Mouse (Mus musculus): Measurements from ENCODE around the gene Ints5. TPM values are rescaled to one million over a fixed set of nuclear protein-coding genes. Genes with fewer than 3 reads are reported as not detected.

Gene Ints5
- polyA plus RNA-seq, 1 experiment from 2014 or later = 36.4 TPM

DNA sequence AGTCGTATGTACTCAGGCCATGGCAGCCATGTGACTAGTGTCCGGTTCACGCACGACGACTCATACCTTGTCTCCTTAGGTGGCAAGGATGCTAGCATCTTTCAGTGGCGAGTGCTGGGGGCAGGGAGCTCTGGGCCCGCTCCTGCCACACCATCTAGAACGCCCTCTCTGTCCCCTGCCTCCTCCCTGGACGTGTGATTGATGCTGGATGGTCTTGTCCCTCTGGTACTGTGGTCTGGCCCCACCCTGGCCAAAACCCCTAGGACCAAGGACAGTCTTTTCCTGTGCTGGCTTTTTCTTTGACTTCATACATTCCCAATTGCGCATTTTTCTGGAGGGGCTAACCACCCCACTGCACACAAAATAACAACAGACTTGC lies 48.3 kb downstream of the Ints5 start:
- peak overlapping the region; percentile 99 for H3K4me3 ChIP-seq
- H3K9ac ChIP-seq = peak overlapping the region; percentile 42
- peak overlapping the region; percentile 94 for H3K27ac ChIP-seq
- peak overlapping the region; percentile 55 for H3K4me2 ChIP-seq
- H3K36me3 ChIP-seq (replicated peaks) = peaks cover 14% of the 10 kb centered on the region
- peak; percentile 30 for ATAC-seq (replicated peaks)
- H3K4me1 ChIP-seq = peaks cover 39% of the 10 kb centered on the region
- H3K9me3 ChIP-seq = no peaks in the 10 kb centered on the region
- H3K27me3 ChIP-seq (replicated peaks) = no peaks in the 10 kb centered on the region
- WGBS = 31% methylated on average over 10 of the region's 10 CpGs

DNA sequence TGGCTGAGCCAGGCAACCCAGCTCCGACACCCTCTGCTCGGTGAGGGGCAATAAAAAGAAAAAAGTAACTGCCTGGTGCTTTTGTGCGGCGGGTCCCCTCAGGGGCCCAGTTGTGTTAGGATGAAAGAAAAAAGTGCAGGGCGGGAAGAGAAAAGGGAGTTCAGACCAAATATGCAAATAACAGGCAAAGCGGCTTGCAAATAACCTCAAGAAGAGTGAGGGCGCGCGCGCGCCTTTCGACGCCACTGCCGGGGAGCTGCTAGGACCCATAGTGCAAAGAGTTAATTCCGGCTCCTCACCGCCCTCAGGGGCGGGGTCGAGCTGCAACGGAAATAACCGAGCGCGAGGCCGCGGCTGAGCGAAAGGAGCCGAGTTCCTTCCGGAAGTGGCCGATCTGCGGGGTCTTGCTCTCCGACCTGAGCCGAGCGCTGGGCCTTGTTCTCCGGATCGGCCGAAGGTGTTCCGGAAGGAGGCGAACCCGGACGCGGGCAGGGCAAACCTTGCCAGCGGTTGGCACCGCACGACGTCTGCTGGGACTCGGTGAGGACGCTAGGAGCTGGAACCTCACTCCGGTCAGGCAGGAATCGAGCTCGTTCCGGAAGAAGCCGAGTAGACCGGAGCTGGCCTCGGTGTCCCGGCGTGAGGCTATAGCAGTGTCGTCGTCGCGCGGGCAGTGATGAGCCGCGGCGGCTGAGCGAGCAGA lies 48.9 kb downstream of the Ints5 start, which contains the start of gene Mta2:
Gene Mta2 (plus strand): TSS at position 361 of the 703 bp plus-strand sequence.
- no peaks in the 10 kb centered on the region for H3K9me3 ChIP-seq
- H3K27me3 ChIP-seq (replicated peaks) = no peaks in the 10 kb centered on the region
- H3K9ac ChIP-seq = peak within 1 kb of the TSS; percentile 99
- H3K36me3 ChIP-seq (replicated peaks) = peaks cover 19% of the 10 kb centered on the region
- H3K4me3 ChIP-seq = peak within 1 kb of the TSS; percentile 99
- H3K4me2 ChIP-seq = peak within 1 kb of the TSS; percentile 55
- H3K4me1 ChIP-seq = peaks cover 39% of the 10 kb centered on the region
- peak within 1 kb of the TSS; percentile 94 for H3K27ac ChIP-seq
- ATAC-seq (replicated peaks) = peak; percentile 97
- under 1% methylated on average over 64 of the region's 64 CpGs for WGBS

DNA sequence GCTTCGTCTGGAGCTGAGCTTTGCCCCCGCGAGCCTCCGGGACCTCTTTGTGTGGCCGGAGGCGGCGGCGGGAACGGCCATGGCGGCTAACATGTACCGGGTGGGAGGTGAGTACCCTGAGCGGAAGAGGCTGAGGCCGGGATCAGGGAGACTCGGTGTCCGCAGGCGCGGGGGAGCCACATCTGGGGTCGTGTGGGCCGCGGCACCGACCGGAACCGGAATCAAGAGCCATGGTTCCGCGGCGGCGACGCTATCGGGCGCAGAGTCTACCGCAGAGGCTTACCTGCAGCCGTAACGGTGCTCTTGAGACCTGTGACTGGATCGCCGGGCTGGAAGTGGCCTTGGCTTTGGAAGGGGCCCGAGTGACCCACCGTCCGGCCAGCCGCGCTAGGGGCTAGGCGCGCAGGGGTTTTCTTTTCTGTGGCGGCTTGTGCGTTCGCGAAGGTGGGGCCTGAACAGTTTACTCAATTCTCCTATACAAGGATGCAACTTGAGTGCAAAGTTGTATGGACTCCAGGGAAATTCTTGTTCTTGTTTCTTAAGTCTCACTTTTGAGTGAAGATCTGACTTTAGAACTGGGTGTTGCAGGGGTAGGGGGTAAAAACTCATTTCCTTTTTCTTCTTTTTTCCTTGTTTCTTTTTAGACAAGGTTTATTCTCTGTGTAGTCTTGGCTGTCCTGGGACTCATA lies 49.6 kb downstream of the Ints5 start:
- H3K4me2 ChIP-seq = peak overlapping the region; percentile 55
- peaks cover 39% of the 10 kb centered on the region for H3K4me1 ChIP-seq
- H3K27ac ChIP-seq = peak overlapping the region; percentile 94
- under 1% methylated on average over 46 of the region's 46 CpGs for WGBS
- H3K4me3 ChIP-seq = peak overlapping the region; percentile 99
- H3K27me3 ChIP-seq (replicated peaks) = no peaks in the 10 kb centered on the region
- H3K9ac ChIP-seq = peak overlapping the region; percentile 99
- peak; percentile 78 for ATAC-seq (replicated peaks)
- H3K9me3 ChIP-seq = no peaks in the 10 kb centered on the region
- peaks cover 25% of the 10 kb centered on the region for H3K36me3 ChIP-seq (replicated peaks)

DNA sequence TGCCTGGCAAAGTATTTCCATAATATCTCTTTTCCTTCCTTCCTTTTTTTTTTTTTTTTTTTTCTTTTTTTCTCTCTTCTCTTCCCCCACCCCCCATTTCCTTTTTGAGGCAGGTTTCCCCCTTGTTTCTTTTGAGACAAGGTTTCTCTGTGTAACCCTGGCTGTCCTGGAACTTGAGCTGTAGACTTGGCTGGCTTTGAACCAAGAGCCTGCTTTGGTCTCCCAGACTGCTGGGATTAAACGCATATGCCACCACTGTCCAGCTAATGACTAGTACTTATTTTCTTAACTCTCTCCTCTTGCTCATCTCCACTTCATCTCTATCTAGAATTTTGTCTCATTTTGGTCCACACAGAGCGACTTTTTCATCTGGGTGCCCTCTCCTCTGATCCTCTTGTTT lies 50.2 kb downstream of the Ints5 start:
- peak overlapping the region; percentile 55 for H3K4me2 ChIP-seq
- ATAC-seq (replicated peaks) = no peak
- H3K9ac ChIP-seq = peak overlapping the region; percentile 99
- peaks cover 39% of the 10 kb centered on the region for H3K4me1 ChIP-seq
- 73% methylated on average over 2 of the region's 2 CpGs for WGBS
- peaks cover 32% of the 10 kb centered on the region for H3K36me3 ChIP-seq (replicated peaks)
- no peaks in the 10 kb centered on the region for H3K27me3 ChIP-seq (replicated peaks)
- H3K4me3 ChIP-seq = peak overlapping the region; percentile 99
- no peak overlapping the region for H3K27ac ChIP-seq
- H3K9me3 ChIP-seq = no peaks in the 10 kb centered on the region

DNA sequence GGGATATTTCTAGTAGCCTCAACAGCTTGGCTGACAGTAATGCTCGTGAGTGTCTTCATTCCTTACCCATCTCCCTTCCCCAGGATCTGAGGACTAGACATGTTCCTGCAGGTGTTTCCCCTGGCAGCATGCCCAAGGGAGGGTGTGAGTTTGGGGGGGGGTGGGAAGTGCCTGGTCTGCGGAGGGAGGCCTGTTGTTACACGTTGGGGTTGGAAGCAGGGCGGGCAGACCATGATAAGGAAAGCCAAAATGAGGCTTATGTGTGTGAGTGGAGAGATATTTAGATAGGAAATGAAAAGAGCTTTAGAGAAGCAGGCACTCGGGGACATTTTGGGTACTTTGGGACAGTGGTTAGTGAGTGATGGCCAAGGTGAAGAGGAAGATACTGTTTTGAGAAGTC lies 51.3 kb downstream of the Ints5 start:
- Histone ChIP-seq H3K9me3 (no peaks in the 10 kb centered on the region), H3K36me3 (replicated peaks) (peaks cover 42% of the 10 kb centered on the region), H3K4me2 (peak overlapping the region; percentile 55), H3K27me3 (replicated peaks) (no peaks in the 10 kb centered on the region), H3K4me3 (no peak overlapping the region), H3K4me1 (peaks cover 39% of the 10 kb centered on the region), H3K9ac (no peak overlapping the region), H3K27ac (no peak overlapping the region)
- WGBS = 73% methylated on average over 5 of the region's 5 CpGs
- no peak for ATAC-seq (replicated peaks)

DNA sequence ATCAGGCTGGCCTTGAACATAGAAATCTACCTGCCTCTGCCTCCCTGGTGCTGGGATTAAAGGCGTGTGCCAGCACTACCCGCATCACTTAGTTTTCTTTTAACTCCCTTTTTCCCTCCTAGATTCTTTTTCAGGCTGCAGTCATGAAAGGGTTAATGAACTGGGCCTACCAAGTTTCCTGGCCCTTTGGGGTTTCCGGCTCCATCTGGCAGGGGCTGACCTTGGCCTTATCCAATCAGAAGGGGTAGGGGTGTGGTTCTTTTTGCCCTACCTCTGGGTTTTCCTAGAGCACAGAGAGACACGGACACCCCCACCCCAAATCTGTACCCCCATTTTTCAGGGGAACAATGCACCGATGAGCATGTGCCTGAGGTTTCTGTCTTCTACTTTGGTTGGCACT lies 51.9 kb downstream of the Ints5 start:
- peaks cover 39% of the 10 kb centered on the region for H3K4me1 ChIP-seq
- no peaks in the 10 kb centered on the region for H3K27me3 ChIP-seq (replicated peaks)
- peaks cover 46% of the 10 kb centered on the region for H3K36me3 ChIP-seq (replicated peaks)
- 37% methylated on average over 5 of the region's 5 CpGs for WGBS
- no peaks in the 10 kb centered on the region for H3K9me3 ChIP-seq
- H3K4me3 ChIP-seq = peak overlapping the region; percentile 8; the same call in 1 of the 2 replicates
- H3K27ac ChIP-seq = no peak overlapping the region
- H3K4me2 ChIP-seq = peak overlapping the region; percentile 28
- H3K9ac ChIP-seq = no peak overlapping the region
- no peak for ATAC-seq (replicated peaks)

DNA sequence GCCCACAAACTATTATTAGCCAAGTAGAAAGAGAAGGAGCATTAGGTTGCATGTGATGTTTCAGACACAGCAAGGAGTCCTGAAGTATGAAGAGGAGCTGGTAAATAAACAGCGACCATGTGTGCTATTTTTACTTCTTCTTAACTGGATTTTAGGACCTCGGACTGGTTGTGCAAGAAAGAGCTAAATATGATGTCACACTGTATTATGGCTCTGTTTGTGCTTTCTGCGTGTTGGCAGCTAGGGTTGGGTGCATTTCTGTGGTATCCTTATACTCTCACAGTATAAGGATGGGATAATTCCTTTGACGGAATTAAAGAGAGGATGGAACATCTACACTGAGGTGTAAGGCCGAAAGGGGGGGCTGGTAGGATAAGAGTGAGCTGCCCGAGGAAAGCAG lies 52.4 kb downstream of the Ints5 start:
- no peak overlapping the region for H3K9ac ChIP-seq

DNA sequence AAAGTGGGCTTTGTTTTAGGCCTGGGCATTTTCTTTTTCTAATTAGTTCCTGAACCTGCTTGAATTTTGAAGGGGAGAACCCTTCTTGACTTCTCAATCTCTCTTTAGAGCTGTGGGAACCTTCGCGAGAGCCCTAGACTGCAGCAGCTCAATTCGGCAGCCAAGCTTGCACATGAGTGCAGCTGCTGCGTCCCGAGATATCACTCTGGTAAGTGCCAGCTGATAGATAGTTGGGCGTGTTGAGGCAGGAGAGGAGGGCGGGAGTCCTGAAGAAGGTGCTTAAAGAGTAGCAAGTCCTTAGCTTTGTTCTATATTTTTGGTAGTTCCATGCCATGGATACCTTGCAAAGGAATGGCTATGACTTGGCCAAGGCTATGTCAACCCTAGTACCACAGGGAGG lies 54.1 kb downstream of the Ints5 start:
- Histone ChIP-seq H3K4me3 (no peak overlapping the region), H3K4me2 (no peak overlapping the region), H3K9ac (no peak overlapping the region), H3K9me3 (no peaks in the 10 kb centered on the region), H3K27ac (no peak overlapping the region), H3K27me3 (replicated peaks) (no peaks in the 10 kb centered on the region), H3K36me3 (replicated peaks) (peaks cover 58% of the 10 kb centered on the region), H3K4me1 (peaks cover 28% of the 10 kb centered on the region)
- ATAC-seq (replicated peaks) = no peak
- WGBS = 96% methylated on average over 7 of the region's 7 CpGs

More for the DNA sequence above, 52.4 kb downstream of the Ints5 start:
- Histone ChIP-seq H3K4me3 (no peak overlapping the region), H3K36me3 (replicated peaks) (peaks cover 46% of the 10 kb centered on the region), H3K27me3 (replicated peaks) (no peaks in the 10 kb centered on the region), H3K27ac (no peak overlapping the region), H3K4me1 (peaks cover 39% of the 10 kb centered on the region), H3K9me3 (no peaks in the 10 kb centered on the region), H3K4me2 (peak overlapping the region; percentile 28)
- 87% methylated on average over 6 of the region's 6 CpGs for WGBS
- ATAC-seq (replicated peaks) = no peak

Small RNAs within 50 kb of the gene (microRNA-seq; reads per million reads assigned to microRNA genes)
- gene Mir5136 = not detected

Other genes with a start within 250 kb of the Ints5 start
- gene Chrm1, start 229.2 kb upstream of the Ints5 start, polyA plus RNA-seq (2015; fragmentation: Nextera tagmentation; extraction: Ambion mirVana) = 0.81 and 0.86 TPM in 2 replicates
- gene Slc3a2, start 169.6 kb upstream of the Ints5 start, polyA plus RNA-seq (2015; fragmentation: Nextera tagmentation; extraction: Ambion mirVana) = 165 and 174 TPM in 2 replicates
- 100.0 and 103 TPM in 2 replicates for gene Wdr74, start 157.2 kb upstream of the Ints5 start, polyA plus RNA-seq (2015; fragmentation: Nextera tagmentation; extraction: Ambion mirVana)
- gene 1700092M07Rik, start 152.3 kb upstream of the Ints5 start, polyA plus RNA-seq (2015; fragmentation: Nextera tagmentation; extraction: Ambion mirVana) = 1.5 and 1.7 TPM in 2 replicates
- gene Stx5a, start 151.6 kb upstream of the Ints5 start, polyA plus RNA-seq (2015; fragmentation: Nextera tagmentation; extraction: Ambion mirVana) = 121 and 123 TPM in 2 replicates
- 161 and 171 TPM in 2 replicates for gene Nxf1, start 135.9 kb upstream of the Ints5 start, polyA plus RNA-seq (2015; fragmentation: Nextera tagmentation; extraction: Ambion mirVana)
- gene Tmem223, start 122.0 kb upstream of the Ints5 start, polyA plus RNA-seq (2015; fragmentation: Nextera tagmentation; extraction: Ambion mirVana) = 212 and 213 TPM in 2 replicates
- gene Tmem179b, start 118.5 kb upstream of the Ints5 start, polyA plus RNA-seq (2015; fragmentation: Nextera tagmentation; extraction: Ambion mirVana) = 27.1 and 31.8 TPM in 2 replicates
- gene Taf6l, start 106.6 kb upstream of the Ints5 start, polyA plus RNA-seq (2015; fragmentation: Nextera tagmentation; extraction: Ambion mirVana) = 32.6 and 34.0 TPM in 2 replicates
- 129 and 132 TPM in 2 replicates for gene Polr2g, start 94.4 kb upstream of the Ints5 start, polyA plus RNA-seq (2015; fragmentation: Nextera tagmentation; extraction: Ambion mirVana)
- gene Zbtb3, start 90.5 kb upstream of the Ints5 start, polyA plus RNA-seq (2015; fragmentation: Nextera tagmentation; extraction: Ambion mirVana) = 8.4 and 8.7 TPM in 2 replicates
- gene Ttc9c, start 73.7 kb upstream of the Ints5 start, polyA plus RNA-seq (2015; fragmentation: Nextera tagmentation; extraction: Ambion mirVana) = 59.8 and 60.4 TPM in 2 replicates
- 6.6 and 6.7 TPM in 2 replicates for gene Hnrnpul2, start 73.0 kb upstream of the Ints5 start, polyA plus RNA-seq (2015; fragmentation: Nextera tagmentation; extraction: Ambion mirVana)
- gene AC129217.1, start 63.2 kb upstream of the Ints5 start, polyA plus RNA-seq (2015; fragmentation: Nextera tagmentation; extraction: Ambion mirVana) = not detected in 2 replicates
- 100 and 105 TPM in 2 replicates for gene Bscl2, start 55.5 kb upstream of the Ints5 start, polyA plus RNA-seq (2015; fragmentation: Nextera tagmentation; extraction: Ambion mirVana)
- gene Gng3, start 53.8 kb upstream of the Ints5 start, polyA plus RNA-seq (2015; fragmentation: Nextera tagmentation; extraction: Ambion mirVana) = 479 and 483 TPM in 2 replicates
- 1.1 and 1.4 TPM in 2 replicates for gene Lrrn4cl, start 42.2 kb upstream of the Ints5 start, polyA plus RNA-seq (2015; fragmentation: Nextera tagmentation; extraction: Ambion mirVana)
- 138 and 142 TPM in 2 replicates for gene Ubxn1, start 21.5 kb upstream of the Ints5 start, polyA plus RNA-seq (2015; fragmentation: Nextera tagmentation; extraction: Ambion mirVana)
- 61.4 and 62.7 TPM in 2 replicates for gene Uqcc3, start 12.1 kb upstream of the Ints5 start, polyA plus RNA-seq (2015; fragmentation: Nextera tagmentation; extraction: Ambion mirVana)
- gene Lbhd1, start 9.3 kb upstream of the Ints5 start, polyA plus RNA-seq (2015; fragmentation: Nextera tagmentation; extraction: Ambion mirVana) = 36.5 and 37.7 TPM in 2 replicates
- gene Gm49403, start 9.1 kb upstream of the Ints5 start, polyA plus RNA-seq (2015; fragmentation: Nextera tagmentation; extraction: Ambion mirVana) = not detected in 2 replicates
- 40.2 and 44.3 TPM in 2 replicates for gene 1810009A15Rik, start 4.2 kb upstream of the Ints5 start, polyA plus RNA-seq (2015; fragmentation: Nextera tagmentation; extraction: Ambion mirVana)
- not detected in 2 replicates for gene Gm49416, start 4.1 kb upstream of the Ints5 start, polyA plus RNA-seq (2015; fragmentation: Nextera tagmentation; extraction: Ambion mirVana)
- gene Ganab, start 5.1 kb downstream of the Ints5 start, polyA plus RNA-seq (2015; fragmentation: Nextera tagmentation; extraction: Ambion mirVana) = 88.8 and 90.7 TPM in 2 replicates
- gene B3gat3, start 27.4 kb downstream of the Ints5 start, polyA plus RNA-seq (2015; fragmentation: Nextera tagmentation; extraction: Ambion mirVana) = 96.1 and 96.6 TPM in 2 replicates
- gene Rom1, start 36.4 kb downstream of the Ints5 start, polyA plus RNA-seq (2015; fragmentation: Nextera tagmentation; extraction: Ambion mirVana) = 1.9 and 2.4 TPM in 2 replicates
- 10.5 and 13.4 TPM in 2 replicates for gene Eml3, start 36.5 kb downstream of the Ints5 start, polyA plus RNA-seq (2015; fragmentation: Nextera tagmentation; extraction: Ambion mirVana)
- 119 and 121 TPM in 2 replicates for gene Mta2, start 48.9 kb downstream of the Ints5 start, polyA plus RNA-seq (2015; fragmentation: Nextera tagmentation; extraction: Ambion mirVana)
- gene Tut1, start 60.8 kb downstream of the Ints5 start, polyA plus RNA-seq (2015; fragmentation: Nextera tagmentation; extraction: Ambion mirVana) = 27.5 and 30.5 TPM in 2 replicates
- gene Eef1g, start 74.0 kb downstream of the Ints5 start, polyA plus RNA-seq (2015; fragmentation: Nextera tagmentation; extraction: Ambion mirVana) = 287 and 295 TPM in 2 replicates
- 4.9 and 5.9 TPM in 2 replicates for gene Ahnak, start 96.3 kb downstream of the Ints5 start, polyA plus RNA-seq (2015; fragmentation: Nextera tagmentation; extraction: Ambion mirVana)
- gene Scgb1a1, start 195.0 kb downstream of the Ints5 start, polyA plus RNA-seq (2015; fragmentation: Nextera tagmentation; extraction: Ambion mirVana) = not detected in 2 replicates
- 20.3 and 24.1 TPM in 2 replicates for gene Asrgl1, start 242.6 kb downstream of the Ints5 start, polyA plus RNA-seq (2015; fragmentation: Nextera tagmentation; extraction: Ambion mirVana)